Mouse (Mus musculus): ENCODE data around the gene Ankrd63. TPM values are rescaled to one million over a fixed set of nuclear protein-coding genes. Genes with fewer than 3 reads are reported as not detected.
"Not testable (repeated sequence)": the region's sequence is repeated elsewhere in the genome, so short reads cannot be mapped to it uniquely, and the experiment has no call there.

The Ankrd63 gene
- polyA plus RNA-seq, 1 experiment from 2014 or later, result not detected

DNA sequence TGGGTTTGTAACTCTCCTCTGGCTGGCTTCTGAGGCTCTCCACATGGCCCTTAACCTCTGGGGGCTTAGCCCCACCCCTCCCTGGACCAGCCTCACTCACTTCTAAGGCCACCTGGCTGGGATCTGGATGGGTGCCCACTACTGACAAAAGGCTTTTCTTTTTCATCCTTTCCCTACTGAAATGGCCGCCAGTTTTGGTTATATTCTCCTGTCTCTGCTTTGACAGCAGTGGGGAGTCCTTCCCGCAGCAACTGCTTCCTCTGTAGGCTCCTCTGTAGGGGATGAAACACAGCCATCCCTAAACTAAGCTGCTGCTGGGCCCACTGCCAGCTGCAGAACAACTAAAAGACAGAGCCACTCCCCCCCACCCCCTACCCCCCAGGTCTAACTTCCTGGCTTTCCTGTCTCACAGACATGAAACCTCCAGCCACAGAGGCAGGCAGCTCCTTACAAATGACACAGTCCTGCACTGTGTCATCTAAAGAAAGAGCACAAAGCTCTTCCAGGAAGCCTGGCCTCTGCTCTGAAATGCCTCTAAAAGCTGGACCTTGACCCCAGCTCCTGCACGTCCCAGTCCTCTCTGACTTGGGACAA is 47.0 kb downstream of the Ankrd63 start:
- Histone ChIP-seq H3K9ac (ENCODE audit: low read depth, low read length) (no peak overlapping the region), H3K27me3 (replicated peaks; ENCODE audit: control insufficient read depth, insufficient read depth, low read length) (no peaks in the 10 kb centered on the region), H3K4me3 (ENCODE audit: low read depth, low read length) (no peak overlapping the region), H3K4me2 (no peak overlapping the region), H3K4me1 (replicated peaks; ENCODE audit: control insufficient read depth, insufficient read depth, low read length) (peaks cover 40% of the 10 kb centered on the region), H3K27ac (ENCODE audit: low read depth, low read length) (no peak overlapping the region), H3K9me3 (ENCODE audit: control insufficient read depth, low read length) (no peaks in the 10 kb centered on the region), H3K36me3 (ENCODE audit: control insufficient read depth, insufficient read depth, low read length) (no peaks in the 10 kb centered on the region)
- ATAC-seq (replicated peaks; ENCODE audit: low FRiP score) (no peak), DNase-seq (ENCODE audit: low spot score) (no peak)
- 47% methylated on average over 3 of the region's 3 CpGs for WGBS

DNA sequence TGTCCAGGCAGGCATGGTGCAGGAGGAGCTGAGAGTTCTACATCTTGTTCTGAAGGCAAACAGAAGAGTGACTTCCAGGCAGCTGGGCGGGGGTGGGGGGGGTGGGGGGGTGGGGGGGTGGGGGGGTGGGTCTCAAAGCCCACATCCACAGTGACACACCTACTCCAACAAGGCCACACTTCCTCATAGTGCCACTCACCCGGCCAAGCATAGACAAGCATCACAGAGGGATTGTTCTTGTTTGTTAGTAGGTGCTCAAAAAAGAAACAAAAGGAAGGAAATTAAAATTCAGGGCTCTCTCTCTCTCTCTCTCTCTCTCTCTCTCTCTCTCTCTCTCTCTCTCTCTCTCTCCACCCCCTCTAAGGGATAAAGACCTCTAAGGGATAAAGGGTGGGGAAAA is 53.1 kb downstream of the Ankrd63 start:
- H3K4me1 ChIP-seq (replicated peaks; ENCODE audit: control insufficient read depth, insufficient read depth, low read length); H3K27me3 ChIP-seq (replicated peaks; ENCODE audit: control insufficient read depth, insufficient read depth, low read length); ATAC-seq (replicated peaks; ENCODE audit: low FRiP score); H3K4me3 ChIP-seq (ENCODE audit: low read depth, low read length); H3K27ac ChIP-seq (ENCODE audit: low read depth, low read length); H3K9me3 ChIP-seq (ENCODE audit: control insufficient read depth, low read length); H3K36me3 ChIP-seq (ENCODE audit: control insufficient read depth, insufficient read depth, low read length); H3K4me2 ChIP-seq; H3K9ac ChIP-seq (ENCODE audit: low read depth, low read length); DNase-seq (ENCODE audit: low spot score): not testable (repeated sequence)
- WGBS, result 53% methylated on average over 2 of the region's 2 CpGs

Other genes with a start within 250 kb of the Ankrd63 start
- 184 and 195 TPM in 2 replicates for gene Srp14, start 224.3 kb downstream of the Ankrd63 start, polyA plus RNA-seq (2014; fragmentation: Nextera tagmentation; extraction: Ambion mirVana)
- gene Bmf, start 154.3 kb downstream of the Ankrd63 start, polyA plus RNA-seq (2014; fragmentation: Nextera tagmentation; extraction: Ambion mirVana), result 1.0 and 1.9 TPM in 2 replicates
- gene Bub1b, start 105.8 kb downstream of the Ankrd63 start, polyA plus RNA-seq (2014; fragmentation: Nextera tagmentation; extraction: Ambion mirVana), result 97.7 and 112 TPM in 2 replicates
- gene Pak6, start 40.7 kb downstream of the Ankrd63 start, polyA plus RNA-seq (2014; fragmentation: Nextera tagmentation; extraction: Ambion mirVana), result 2.2 and 2.8 TPM in 2 replicates
- 2.9 and 3.5 TPM in 2 replicates for gene Plcb2, start 24.5 kb upstream of the Ankrd63 start, polyA plus RNA-seq (2014; fragmentation: Nextera tagmentation; extraction: Ambion mirVana)
- gene Inafm2, start 41.8 kb upstream of the Ankrd63 start, polyA plus RNA-seq (2014; fragmentation: Nextera tagmentation; extraction: Ambion mirVana), result 32.3 and 33.0 TPM in 2 replicates
- gene Ccdc9b, start 58.7 kb upstream of the Ankrd63 start, polyA plus RNA-seq (2014; fragmentation: Nextera tagmentation; extraction: Ambion mirVana), result 0.14 and 0.19 TPM in 2 replicates
- not detected in 2 replicates for gene Phgr1, start 68.8 kb upstream of the Ankrd63 start, polyA plus RNA-seq (2014; fragmentation: Nextera tagmentation; extraction: Ambion mirVana)
- 0.32 and 0.60 TPM in 2 replicates for gene Disp2, start 75.8 kb upstream of the Ankrd63 start, polyA plus RNA-seq (2014; fragmentation: Nextera tagmentation; extraction: Ambion mirVana)
- gene Knstrn, start 110.0 kb upstream of the Ankrd63 start, polyA plus RNA-seq (2014; fragmentation: Nextera tagmentation; extraction: Ambion mirVana), result 127 TPM in 2 replicates
- gene Ivd, start 158.0 kb upstream of the Ankrd63 start, polyA plus RNA-seq (2014; fragmentation: Nextera tagmentation; extraction: Ambion mirVana), result 41.3 and 48.6 TPM in 2 replicates
- gene Bahd1, start 196.4 kb upstream of the Ankrd63 start, polyA plus RNA-seq (2014; fragmentation: Nextera tagmentation; extraction: Ambion mirVana), result 1.7 and 1.9 TPM in 2 replicates
- 15.4 and 16.4 TPM in 2 replicates for gene Chst14, start 222.5 kb upstream of the Ankrd63 start, polyA plus RNA-seq (2014; fragmentation: Nextera tagmentation; extraction: Ambion mirVana)